10 mouse cellular contexts compared by ENCODE assay signal in the genomic region with DNA sequence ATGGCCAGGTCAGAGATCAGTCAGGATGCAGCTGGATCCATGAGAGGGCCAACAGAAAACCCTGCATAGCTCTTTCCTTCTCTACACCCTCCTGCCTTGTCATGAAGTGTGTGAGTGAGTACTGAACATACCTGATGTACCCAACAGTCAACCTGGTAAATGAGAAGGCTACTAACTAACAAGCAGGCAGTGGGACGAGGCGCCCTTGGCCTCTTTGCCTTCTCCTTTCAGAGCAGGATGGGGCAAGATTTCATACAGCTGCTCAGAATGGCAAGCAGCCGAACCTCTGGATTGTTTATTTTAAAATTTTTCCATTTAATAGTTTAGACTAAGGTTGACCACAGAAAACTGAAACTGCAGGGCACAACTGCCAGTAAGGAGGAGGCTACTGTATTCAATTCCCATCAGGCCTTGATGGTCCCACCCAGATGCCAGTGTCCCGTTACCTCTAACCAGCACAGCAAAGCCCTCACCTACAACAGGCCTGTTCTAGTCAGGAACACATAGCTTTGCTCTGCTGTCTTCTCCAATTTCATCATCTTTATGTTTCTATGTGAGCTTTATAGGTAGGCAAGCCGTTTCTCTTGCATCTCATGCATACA.
DNase-seq lines count a peak whose midpoint lies in the region; ATAC-seq and TF ChIP-seq lines count a peak whose summit lies in the region.
"Had no signal": no experiment of that assay in that cellular context is flagged by ENCODE, and none has a peak within 500 bp of the region (broad histone marks: within the 10 kb centered on the region; RNA-seq: fewer than 3 reads in every experiment).

No protein-coding gene starts in this region.

- TF ChIP-seq POLR2A in lung, adult 2 months (IDR thresholded peaks at IDR 0.05; ENCODE audit: borderline replicate concordance, extremely low read depth, low read depth, low read length), result no peak

- no peak for TF ChIP-seq CTCF in lung, embryonic 14.5 days (IDR thresholded peaks at IDR 0.05; ENCODE audit: low read depth)
- no peak for TF ChIP-seq CTCF in lung, adult 2 months (IDR thresholded peaks at IDR 0.05; ENCODE audit: insufficient read depth, low read length)

- no peak for ATAC-seq in forebrain, embryonic 13.5 days
- no peak for ATAC-seq in forebrain, embryonic 11.5 days (replicated peaks; ENCODE audit: low FRiP score)
- ATAC-seq in lung, embryonic 14.5 days (ENCODE audit: insufficient read depth), result peak; percentile 60
- no peak for ATAC-seq in limb, embryonic 13.5 days (ENCODE audit: low FRiP score, low read depth)
- no peak for ATAC-seq in neural tube, embryonic 14.5 days (ENCODE audit: low read depth)
- no peak for ATAC-seq in granulocyte monocyte progenitor cell, adult 5-6 weeks (replicated peaks; ENCODE audit: poor library complexity, severe bottlenecking)
- no peak for ATAC-seq in kidney, embryonic 14.5 days (ENCODE audit: low FRiP score, low TSS enrichment)

- peak overlapping the region; percentile 73; the same call in 1 of the 2 replicates for H3K27ac ChIP-seq in forebrain, embryonic 13.5 days
- no peak overlapping the region for H3K27ac ChIP-seq in forebrain, embryonic 11.5 days (ENCODE audit: low read depth, low read length)
- peak overlapping the region; percentile 68; the same call in 1 of the 2 replicates for H3K27ac ChIP-seq in lung, embryonic 14.5 days (ENCODE audit: low read depth)
- H3K27ac ChIP-seq in limb, embryonic 13.5 days, result 0 out of 2 replicates have a peak overlapping the region, but pooled peaks have one; percentile 6
- H3K27ac ChIP-seq in neural tube, embryonic 14.5 days (ENCODE audit: low read depth, low read length), result peak overlapping the region; percentile 48; the same call in 1 of the 2 replicates
- no peak overlapping the region for H3K27ac ChIP-seq in kidney, embryonic 14.5 days (ENCODE audit: low read depth, low read length)
- H3K27ac ChIP-seq: heart, embryonic 10.5 days had no signal

- no peaks in the 10 kb centered on the region for H3K27me3 ChIP-seq in forebrain, embryonic 13.5 days
- H3K27me3 ChIP-seq in forebrain, embryonic 11.5 days (ENCODE audit: control insufficient read depth, insufficient read depth, low read length), result no peaks in the 10 kb centered on the region
- no peaks in the 10 kb centered on the region for H3K27me3 ChIP-seq in lung, embryonic 14.5 days (ENCODE audit: insufficient read depth, low read length)
- no peaks in the 10 kb centered on the region for H3K27me3 ChIP-seq in limb, embryonic 13.5 days
- no peaks in the 10 kb centered on the region for H3K27me3 ChIP-seq in neural tube, embryonic 14.5 days (ENCODE audit: control insufficient read depth, insufficient read depth, low read length)
- H3K27me3 ChIP-seq in kidney, embryonic 14.5 days (ENCODE audit: control insufficient read depth, insufficient read depth, low read length), result no peaks in the 10 kb centered on the region

- H3K4me2 ChIP-seq in forebrain, embryonic 13.5 days, result no peak overlapping the region
- no peak overlapping the region for H3K4me2 ChIP-seq in forebrain, embryonic 11.5 days (ENCODE audit: low read depth, low read length, severe bottlenecking)
- H3K4me2 ChIP-seq in lung, embryonic 14.5 days, result no peak overlapping the region
- H3K4me2 ChIP-seq in limb, embryonic 13.5 days (replicated peaks), result no peak overlapping the region
- H3K4me2 ChIP-seq in neural tube, embryonic 14.5 days (ENCODE audit: low read depth, low read length), result no peak overlapping the region
- H3K4me2 ChIP-seq in kidney, embryonic 14.5 days (replicated peaks; ENCODE audit: low read depth, low read length), result no peak overlapping the region

- WGBS in forebrain, embryonic 13.5 days, result 94% methylated on average over 5 of the region's 5 CpGs
- 86% methylated on average over 5 of the region's 5 CpGs for WGBS in forebrain, embryonic 11.5 days
- WGBS in lung, embryonic 14.5 days, result 54% methylated on average over 5 of the region's 5 CpGs
- 50% methylated on average over 5 of the region's 5 CpGs for WGBS in lung, adult 2 months
- 79% methylated on average over 5 of the region's 5 CpGs for WGBS in limb, embryonic 13.5 days
- 93% methylated on average over 5 of the region's 5 CpGs for WGBS in neural tube, embryonic 14.5 days
- WGBS in kidney, embryonic 14.5 days, result 80% methylated on average over 5 of the region's 5 CpGs

- no peaks in the 10 kb centered on the region for H3K9me3 ChIP-seq in forebrain, embryonic 13.5 days (replicated peaks)
- no peaks in the 10 kb centered on the region for H3K9me3 ChIP-seq in forebrain, embryonic 11.5 days (ENCODE audit: control insufficient read depth, low read length)
- no peaks in the 10 kb centered on the region for H3K9me3 ChIP-seq in lung, embryonic 14.5 days (ENCODE audit: low read depth, low read length)
- no peaks in the 10 kb centered on the region for H3K9me3 ChIP-seq in limb, embryonic 13.5 days
- H3K9me3 ChIP-seq in neural tube, embryonic 14.5 days (ENCODE audit: control insufficient read depth, low read length), result no peaks in the 10 kb centered on the region
- no peaks in the 10 kb centered on the region for H3K9me3 ChIP-seq in kidney, embryonic 14.5 days (ENCODE audit: control insufficient read depth, low read length)
- H3K9me3 ChIP-seq: heart, embryonic 10.5 days had no signal

- DNase-seq in forebrain, embryonic 11.5 days (ENCODE audit: low spot score), result no peak
- peak; percentile 59 for DNase-seq in lung, embryonic 14.5 days
- DNase-seq in lung, adult 2 months, result no peak
- DNase-seq: cerebellum, postnatal 36 days had no signal

- H3K4me3 ChIP-seq in forebrain, embryonic 13.5 days, result no peak overlapping the region
- no peak overlapping the region for H3K4me3 ChIP-seq in forebrain, embryonic 11.5 days (ENCODE audit: low read depth, low read length)
- no peak overlapping the region for H3K4me3 ChIP-seq in lung, embryonic 14.5 days (ENCODE audit: low read depth, low read length)
- no peak overlapping the region for H3K4me3 ChIP-seq in lung, adult 2 months (replicated peaks; ENCODE audit: extremely low read depth, low read depth, low read length)
- no peak overlapping the region for H3K4me3 ChIP-seq in limb, embryonic 13.5 days
- no peak overlapping the region for H3K4me3 ChIP-seq in neural tube, embryonic 14.5 days (ENCODE audit: low read depth, low read length)
- no peak overlapping the region for H3K4me3 ChIP-seq in kidney, embryonic 14.5 days (ENCODE audit: low read length)
- H3K4me3 ChIP-seq: heart, embryonic 10.5 days had no signal

- H3K36me3 ChIP-seq in forebrain, embryonic 13.5 days (ENCODE audit: poor library complexity, severe bottlenecking), result peaks cover 43% of the 10 kb centered on the region
- peaks cover 3% of the 10 kb centered on the region; the same call in 1 of the 2 replicates for H3K36me3 ChIP-seq in forebrain, embryonic 11.5 days (ENCODE audit: control insufficient read depth, insufficient read depth, low read length)
- H3K36me3 ChIP-seq in lung, embryonic 14.5 days (ENCODE audit: insufficient read depth), result peaks cover 24% of the 10 kb centered on the region
- H3K36me3 ChIP-seq in limb, embryonic 13.5 days, result peaks cover 53% of the 10 kb centered on the region
- H3K36me3 ChIP-seq in neural tube, embryonic 14.5 days (ENCODE audit: control insufficient read depth, insufficient read depth, low read length), result peaks cover 7% of the 10 kb centered on the region; the same call in 1 of the 2 replicates
- peaks cover 21% of the 10 kb centered on the region; the same call in 1 of the 2 replicates for H3K36me3 ChIP-seq in kidney, embryonic 14.5 days (ENCODE audit: control insufficient read depth, insufficient read depth, low read length)

- H3K4me1 ChIP-seq in forebrain, embryonic 13.5 days, result peaks cover 21% of the 10 kb centered on the region
- H3K4me1 ChIP-seq in forebrain, embryonic 11.5 days (replicated peaks; ENCODE audit: control insufficient read depth, insufficient read depth, low read length), result no peaks in the 10 kb centered on the region
- H3K4me1 ChIP-seq in lung, embryonic 14.5 days (ENCODE audit: insufficient read depth), result peaks cover 9% of the 10 kb centered on the region; the same call in 1 of the 2 replicates
- H3K4me1 ChIP-seq in lung, adult 2 months (ENCODE audit: control insufficient read depth, insufficient read depth, low read length), result peaks cover 7% of the 10 kb centered on the region
- H3K4me1 ChIP-seq in limb, embryonic 13.5 days, result peaks cover 18% of the 10 kb centered on the region
- H3K4me1 ChIP-seq in neural tube, embryonic 14.5 days (ENCODE audit: control insufficient read depth, insufficient read depth, low read length), result peaks cover 4% of the 10 kb centered on the region
- no peaks in the 10 kb centered on the region for H3K4me1 ChIP-seq in kidney, embryonic 14.5 days (ENCODE audit: control insufficient read depth, insufficient read depth, low read length)
- H3K4me1 ChIP-seq: heart, embryonic 10.5 days had no signal

- no peak overlapping the region for H3K9ac ChIP-seq in forebrain, embryonic 13.5 days
- H3K9ac ChIP-seq in forebrain, embryonic 11.5 days (ENCODE audit: low read length), result no peak overlapping the region
- no peak overlapping the region for H3K9ac ChIP-seq in lung, embryonic 14.5 days
- H3K9ac ChIP-seq in limb, embryonic 13.5 days, result peak overlapping the region; percentile 15; the same call in 1 of the 2 replicates
- H3K9ac ChIP-seq in neural tube, embryonic 14.5 days (replicated peaks; ENCODE audit: low read depth, low read length), result no peak overlapping the region
- no peak overlapping the region for H3K9ac ChIP-seq in kidney, embryonic 14.5 days (ENCODE audit: low read depth, low read length)

Comparison
In these comparisons a context has a peak if more than half of its experiments do, and no peak if none do; other contexts are left out.
1. H3K27ac ChIP-seq: peak in forebrain, embryonic 13.5 days (single experiment), lung, embryonic 14.5 days (single experiment), limb, embryonic 13.5 days (single experiment) and neural tube, embryonic 14.5 days (single experiment); none in forebrain, embryonic 11.5 days (single experiment) and kidney, embryonic 14.5 days (single experiment).